Mouse (Mus musculus): ENCODE results near the gene Pinlyp. TPM values are rescaled to one million over a fixed set of nuclear protein-coding genes. Genes with fewer than 3 reads are reported as not detected.

Gene Pinlyp
- not detected in 2 replicates for polyA plus RNA-seq (2016; fragmentation: Nextera tagmentation; extraction: Ambion mirVana)

DNA sequence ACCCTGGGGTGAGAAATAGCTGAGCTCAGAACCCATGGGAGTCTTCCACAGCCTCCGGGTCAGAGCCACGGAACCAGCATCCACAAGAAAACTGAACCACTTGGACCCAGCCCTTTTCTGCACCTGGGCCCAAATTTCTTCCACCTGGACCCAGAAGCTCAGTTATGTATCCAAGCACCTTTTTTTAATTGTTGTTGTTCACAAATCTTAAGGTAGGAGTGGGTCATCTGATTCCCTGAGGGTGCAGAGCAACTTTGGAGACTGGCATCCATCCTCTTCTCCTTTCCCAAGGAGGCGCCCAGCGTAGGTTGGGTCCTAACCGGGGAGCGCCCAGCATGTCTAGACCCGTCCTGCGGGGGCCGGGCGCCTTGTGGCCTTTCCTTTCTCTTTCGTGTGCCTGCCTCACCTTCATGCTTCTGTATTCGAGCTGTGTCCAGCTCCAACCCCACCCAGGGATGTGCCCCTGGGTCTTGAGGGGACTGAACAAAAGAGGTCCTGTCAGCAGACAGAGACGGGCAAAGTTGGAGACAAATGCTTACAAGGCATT, at the start of gene Pinlyp, which contains the start of gene Xrcc1:
TSS of gene Pinlyp (minus strand) at position 51 of the 547 bp plus-strand sequence.
TSS of gene Xrcc1 (plus strand) at position 222 of the 547 bp plus-strand sequence.
- peak within 1 kb of the TSS; percentile 87 for H3K4me3 ChIP-seq
- H3K4me1 ChIP-seq = peaks cover 17% of the 10 kb centered on the region
- H3K9me3 ChIP-seq = no peaks in the 10 kb centered on the region
- H3K36me3 ChIP-seq (replicated peaks) = peaks cover 33% of the 10 kb centered on the region
- no peaks in the 10 kb centered on the region for H3K27me3 ChIP-seq (replicated peaks; ENCODE audit: low read depth, poor library complexity, severe bottlenecking)
- WGBS = 35% methylated on average over 13 of the region's 13 CpGs
- H3K27ac ChIP-seq (replicated peaks) = peak within 1 kb of the TSS; percentile 90
- peak; percentile 15 for DNase-seq (ENCODE audit: low spot score)

DNA sequence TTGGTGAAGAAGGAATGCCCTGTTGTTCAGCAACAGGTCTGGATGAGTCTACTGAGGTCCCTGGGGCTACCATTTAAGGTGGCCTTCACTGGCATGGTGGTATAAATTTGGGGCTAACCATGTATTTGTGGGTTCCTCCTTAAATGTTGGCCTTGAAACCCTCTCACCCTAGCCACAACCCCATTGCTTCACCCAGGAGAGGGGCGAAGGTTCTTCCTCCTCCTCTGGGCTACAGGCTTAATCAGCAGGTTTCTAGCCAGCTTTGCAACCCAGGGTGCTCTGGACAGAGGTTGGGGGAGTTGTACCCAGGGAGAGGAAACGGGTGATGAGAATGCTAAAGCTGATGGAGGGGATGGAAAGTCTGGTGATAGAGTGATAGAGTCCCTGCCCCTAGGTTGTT, 49.5 kb upstream of the Pinlyp start:
- H3K27me3 ChIP-seq (replicated peaks; ENCODE audit: low read depth, poor library complexity, severe bottlenecking) = peaks cover 29% of the 10 kb centered on the region

DNA sequence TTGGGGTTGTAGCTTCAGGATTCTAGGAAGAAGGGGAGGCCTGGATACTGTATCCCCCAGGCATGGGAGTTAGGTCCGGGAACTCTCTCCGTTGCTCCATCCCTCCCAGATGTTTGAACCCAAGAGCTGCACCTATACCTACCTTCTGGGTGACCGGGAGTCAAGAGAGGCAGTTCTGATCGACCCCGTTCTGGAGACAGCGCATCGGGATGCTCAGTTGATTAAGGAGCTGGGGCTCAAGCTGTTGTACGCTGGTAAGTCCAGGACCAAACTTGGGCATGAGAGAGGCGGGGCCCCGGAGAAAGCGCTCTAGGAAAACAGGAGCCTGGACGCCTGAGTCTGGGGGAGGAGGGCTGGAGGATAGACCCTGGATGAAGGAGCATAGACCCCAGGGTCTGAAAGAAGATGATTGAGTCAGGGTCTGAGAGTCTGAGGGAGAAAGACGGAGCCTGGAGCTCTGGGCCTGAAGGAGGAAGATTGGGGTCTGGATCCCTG, 48.4 kb upstream of the Pinlyp start:
- peaks cover 26% of the 10 kb centered on the region for H3K4me1 ChIP-seq
- peaks cover 29% of the 10 kb centered on the region for H3K27me3 ChIP-seq (replicated peaks; ENCODE audit: low read depth, poor library complexity, severe bottlenecking)
- H3K4me3 ChIP-seq = peak overlapping the region; percentile 79
- H3K27ac ChIP-seq (replicated peaks) = peak overlapping the region; percentile 77; the same call in 1 of the 2 replicates
- H3K36me3 ChIP-seq (replicated peaks) = no peaks in the 10 kb centered on the region
- WGBS = 1% methylated on average over 13 of the region's 13 CpGs
- no peaks in the 10 kb centered on the region for H3K9me3 ChIP-seq
- peak; percentile 42 for DNase-seq (ENCODE audit: low spot score)

More for the DNA sequence above, 49.5 kb upstream of the Pinlyp start:
- 77% methylated on average over 2 of the region's 2 CpGs for WGBS
- Histone ChIP-seq H3K4me3 (0 out of 2 replicates have a peak overlapping the region, but pooled peaks have one; percentile 79), H3K9me3 (no peaks in the 10 kb centered on the region), H3K4me1 (peaks cover 26% of the 10 kb centered on the region), H3K36me3 (replicated peaks) (no peaks in the 10 kb centered on the region), H3K27ac (replicated peaks) (no peak overlapping the region)
- DNase-seq (ENCODE audit: low spot score) = no peak

DNA sequence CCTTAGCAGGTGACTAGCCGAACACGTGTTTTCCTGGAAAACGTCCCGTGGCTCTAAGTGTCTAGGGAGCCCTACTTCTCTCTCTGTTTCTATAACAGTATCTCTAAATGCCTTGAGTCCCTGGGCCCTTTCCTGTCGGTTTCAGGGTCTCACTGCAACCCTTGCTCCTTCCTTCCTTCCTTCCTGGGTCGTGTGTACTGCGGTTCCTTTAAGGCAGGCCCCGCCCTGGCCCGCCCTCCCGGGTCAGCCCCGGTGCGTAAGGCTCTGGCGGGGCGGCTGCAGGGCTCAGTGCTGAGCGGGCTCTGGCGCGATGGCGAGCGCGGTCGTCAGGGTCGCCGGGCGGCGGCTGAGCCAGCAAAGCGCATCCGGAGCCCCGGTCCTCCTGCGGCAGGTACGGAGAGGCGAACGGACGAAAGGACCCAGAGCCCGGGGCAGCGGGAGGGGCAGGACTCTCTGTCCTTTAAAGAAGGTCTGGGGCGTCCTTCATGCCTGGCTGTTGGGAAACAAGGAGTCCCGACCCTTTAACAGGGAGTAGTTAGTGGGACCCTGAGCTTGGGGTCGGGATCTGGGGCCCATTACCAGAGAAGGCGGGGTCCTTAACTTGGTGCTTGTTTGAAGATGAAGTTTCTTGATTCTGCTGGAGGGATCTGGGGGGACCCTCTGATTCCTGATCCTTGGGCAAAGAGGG, 47.8 kb upstream of the Pinlyp start:
- DNase-seq (ENCODE audit: low spot score) = peak; percentile 85
- H3K36me3 ChIP-seq (replicated peaks) = no peaks in the 10 kb centered on the region
- H3K27me3 ChIP-seq (replicated peaks; ENCODE audit: low read depth, poor library complexity, severe bottlenecking) = peaks cover 29% of the 10 kb centered on the region
- H3K4me3 ChIP-seq = peak overlapping the region; percentile 79
- no peaks in the 10 kb centered on the region for H3K9me3 ChIP-seq
- peak overlapping the region; percentile 77 for H3K27ac ChIP-seq (replicated peaks)
- peaks cover 26% of the 10 kb centered on the region for H3K4me1 ChIP-seq
- 2% methylated on average over 39 of the region's 39 CpGs for WGBS

DNA sequence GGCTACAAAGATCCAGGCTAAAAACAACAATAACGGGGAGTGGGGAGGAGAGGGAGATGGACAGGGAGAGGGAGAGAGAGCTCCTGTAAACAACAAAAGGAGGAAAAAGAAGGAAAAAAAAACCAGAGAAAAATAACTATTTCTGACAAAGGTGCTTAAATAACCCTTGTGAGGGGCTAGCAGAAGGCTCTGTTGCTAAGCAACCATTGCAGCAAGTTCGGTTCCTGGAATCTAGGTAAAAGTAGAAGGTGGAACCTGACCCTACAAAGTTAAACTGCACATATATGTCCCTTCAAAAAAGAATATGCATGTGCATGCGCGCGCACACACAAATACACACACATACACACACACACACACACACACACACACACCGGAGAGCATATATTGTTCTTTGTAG, 46.9 kb upstream of the Pinlyp start:
- 83% methylated on average over 6 of the region's 6 CpGs for WGBS

DNA sequence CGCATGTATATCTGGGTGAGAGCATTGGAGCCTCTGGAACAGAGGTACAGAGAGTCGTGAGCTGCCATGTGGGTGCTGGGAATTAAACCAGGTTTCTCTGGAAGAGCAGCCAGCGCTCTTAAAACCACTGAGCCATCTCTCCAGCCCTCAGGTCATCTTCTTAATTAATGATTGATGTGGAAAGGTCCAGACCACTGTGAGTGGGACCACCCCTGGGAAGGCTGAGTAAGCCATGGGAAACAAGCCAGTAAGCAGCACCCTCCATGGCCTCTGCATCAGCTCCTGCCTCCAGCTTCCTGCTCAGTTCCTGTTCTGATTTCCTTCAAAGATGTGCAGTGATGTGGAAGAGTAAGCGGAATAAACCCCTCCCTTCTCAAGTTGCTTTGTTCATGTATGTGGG, 46.2 kb upstream of the Pinlyp start:
- Histone ChIP-seq H3K27ac (replicated peaks) (no peak overlapping the region), H3K4me1 (peaks cover 32% of the 10 kb centered on the region), H3K9me3 (no peaks in the 10 kb centered on the region), H3K36me3 (replicated peaks) (no peaks in the 10 kb centered on the region), H3K27me3 (replicated peaks; ENCODE audit: low read depth, poor library complexity, severe bottlenecking) (peaks cover 42% of the 10 kb centered on the region), H3K4me3 (no peak overlapping the region)
- 67% methylated on average over 4 of the region's 4 CpGs for WGBS
- DNase-seq (ENCODE audit: low spot score) = no peak

More for the DNA sequence above, 46.9 kb upstream of the Pinlyp start:
- H3K36me3 ChIP-seq (replicated peaks) = no peaks in the 10 kb centered on the region
- DNase-seq (ENCODE audit: low spot score) = no peak
- H3K27ac ChIP-seq (replicated peaks) = no peak overlapping the region
- H3K4me1 ChIP-seq = peaks cover 26% of the 10 kb centered on the region
- H3K4me3 ChIP-seq = no peak overlapping the region
- H3K27me3 ChIP-seq (replicated peaks; ENCODE audit: low read depth, poor library complexity, severe bottlenecking) = peaks cover 36% of the 10 kb centered on the region
- H3K9me3 ChIP-seq = no peaks in the 10 kb centered on the region

DNA sequence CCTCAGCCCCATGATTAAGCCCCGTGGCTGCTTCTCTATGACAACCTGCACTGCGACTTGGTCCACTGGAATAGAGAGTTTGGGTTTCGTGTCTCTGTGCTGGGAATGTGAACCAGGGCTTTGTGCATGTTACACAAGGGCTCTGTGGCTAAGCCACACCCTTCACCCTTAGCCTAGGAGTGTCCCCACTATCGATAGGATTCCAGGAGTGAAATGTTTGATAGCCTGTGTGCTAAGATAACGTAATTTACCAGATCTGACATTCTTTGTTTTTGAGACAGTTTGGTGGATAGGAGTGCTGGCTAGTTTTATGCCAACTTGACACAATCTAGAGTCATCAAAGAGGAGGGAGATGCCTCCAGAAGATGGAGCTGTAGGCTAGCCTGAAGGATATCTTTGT, 45.8 kb upstream of the Pinlyp start:
- peaks cover 46% of the 10 kb centered on the region for H3K27me3 ChIP-seq (replicated peaks; ENCODE audit: low read depth, poor library complexity, severe bottlenecking)
- WGBS = 72% methylated on average over 5 of the region's 5 CpGs
- H3K4me3 ChIP-seq = no peak overlapping the region
- H3K36me3 ChIP-seq (replicated peaks) = no peaks in the 10 kb centered on the region
- no peak for DNase-seq (ENCODE audit: low spot score)
- no peak overlapping the region for H3K27ac ChIP-seq (replicated peaks)
- 0 out of 2 replicates have a peak, but pooled peaks cover 2% of the 10 kb centered on the region for H3K9me3 ChIP-seq
- H3K4me1 ChIP-seq = peaks cover 36% of the 10 kb centered on the region

DNA sequence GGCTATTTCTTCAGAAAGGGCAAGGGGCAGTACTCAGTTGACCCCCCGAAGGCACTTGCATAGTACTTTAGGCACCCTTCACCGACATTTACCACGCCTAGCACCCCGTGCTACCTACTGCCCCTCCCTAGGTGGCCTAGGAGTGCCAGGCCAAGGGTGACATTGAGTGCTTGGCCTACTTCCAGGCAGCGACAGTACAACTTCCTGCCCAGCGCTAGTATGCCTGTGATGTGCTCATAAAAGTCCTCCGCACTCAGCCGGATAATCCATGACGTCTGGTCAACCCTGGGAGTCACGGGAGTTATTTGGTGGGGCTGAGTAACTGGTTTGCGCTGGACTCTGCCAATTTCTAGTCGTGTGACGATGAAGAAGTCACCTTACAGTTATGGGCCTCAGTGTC, 42.4 kb upstream of the Pinlyp start:
- H3K27ac ChIP-seq (replicated peaks) = no peak overlapping the region
- no peaks in the 10 kb centered on the region for H3K36me3 ChIP-seq (replicated peaks)
- H3K4me1 ChIP-seq = peaks cover 19% of the 10 kb centered on the region
- H3K9me3 ChIP-seq = peaks cover 12% of the 10 kb centered on the region
- peaks cover 45% of the 10 kb centered on the region for H3K27me3 ChIP-seq (replicated peaks; ENCODE audit: low read depth, poor library complexity, severe bottlenecking)
- H3K4me3 ChIP-seq = no peak overlapping the region
- 89% methylated on average over 13 of the region's 13 CpGs for WGBS
- DNase-seq (ENCODE audit: low spot score) = no peak

DNA sequence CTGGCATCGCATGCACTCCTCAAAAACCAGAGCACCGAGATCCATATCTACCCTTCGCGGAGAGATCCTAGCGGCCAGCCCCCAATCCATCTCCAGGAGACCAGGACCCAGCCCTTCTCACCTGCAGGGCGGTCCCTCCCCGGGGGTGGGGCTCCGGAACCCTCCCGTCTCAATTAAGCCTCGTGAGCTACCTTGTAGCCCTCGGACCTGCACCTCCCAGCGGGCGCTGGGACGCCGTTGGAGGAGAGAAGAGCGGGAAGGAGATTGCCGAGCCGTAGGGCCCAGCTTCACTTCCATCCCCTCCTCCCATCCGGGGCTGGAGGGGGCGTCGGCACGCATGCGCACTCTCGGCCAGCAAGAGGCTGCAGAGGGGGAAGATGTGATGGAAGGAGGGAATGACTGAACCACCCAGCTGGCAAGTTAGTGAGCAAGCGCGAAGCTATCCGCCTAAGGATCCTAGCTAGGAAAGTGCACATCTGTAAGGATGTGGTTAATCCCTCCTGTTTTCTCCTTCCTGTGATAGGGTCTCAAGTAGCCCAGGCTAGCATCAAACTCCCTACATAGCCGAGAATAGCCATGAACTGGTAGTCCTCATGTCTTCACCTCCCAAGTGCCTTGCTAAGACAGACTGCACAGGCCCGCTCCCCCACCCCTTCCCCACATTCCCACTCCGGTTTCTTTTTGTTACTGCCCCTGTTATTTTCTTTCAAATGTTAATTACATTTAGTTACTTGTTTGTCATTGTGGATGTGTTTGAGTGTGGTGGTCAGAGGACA, 41.6 kb upstream of the Pinlyp start, which contains the start of the genes Ethe1 and Zfp575:
TSS of gene Ethe1 (plus strand) at position 214 of the 776 bp plus-strand sequence.
TSS of gene Zfp575 (minus strand) at position 312 of the 776 bp plus-strand sequence.
- 7% methylated on average over 30 of the region's 30 CpGs for WGBS
- Histone ChIP-seq H3K27me3 (replicated peaks; ENCODE audit: low read depth, poor library complexity, severe bottlenecking) (peaks cover 45% of the 10 kb centered on the region), H3K36me3 (replicated peaks) (no peaks in the 10 kb centered on the region), H3K9me3 (peaks cover 12% of the 10 kb centered on the region), H3K4me1 (peaks cover 17% of the 10 kb centered on the region), H3K27ac (replicated peaks) (peak within 1 kb of the TSS; percentile 79), H3K4me3 (peak within 1 kb of the TSS; percentile 64)
- DNase-seq (ENCODE audit: low spot score) = peak; percentile 89

DNA sequence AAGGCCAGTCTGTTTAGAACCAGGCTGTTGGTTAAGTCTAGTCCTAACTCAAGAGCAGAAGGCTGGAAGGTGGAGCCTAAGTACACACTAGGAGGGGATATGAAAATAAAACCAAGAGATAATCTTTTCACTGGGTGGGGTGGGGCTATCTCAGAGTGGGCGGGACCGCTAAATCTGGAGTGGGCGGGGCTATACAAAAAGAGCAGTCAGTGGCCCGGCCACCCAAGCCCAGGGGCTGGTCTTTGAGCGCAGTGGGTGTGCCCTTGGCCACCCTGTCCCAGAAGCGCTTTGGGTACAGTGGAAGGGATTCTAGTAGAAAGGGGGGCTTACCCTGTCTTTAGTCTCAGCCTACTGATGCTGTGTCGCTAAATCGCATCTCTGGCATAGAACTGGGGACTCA, 40.9 kb upstream of the Pinlyp start:
- peaks cover 12% of the 10 kb centered on the region for H3K9me3 ChIP-seq
- peaks cover 45% of the 10 kb centered on the region for H3K27me3 ChIP-seq (replicated peaks; ENCODE audit: low read depth, poor library complexity, severe bottlenecking)
- H3K36me3 ChIP-seq (replicated peaks) = no peaks in the 10 kb centered on the region
- peaks cover 12% of the 10 kb centered on the region for H3K4me1 ChIP-seq
- peak overlapping the region; percentile 64 for H3K4me3 ChIP-seq
- peak; percentile 40 for DNase-seq (ENCODE audit: low spot score)
- 14% methylated on average over 8 of the region's 8 CpGs for WGBS
- H3K27ac ChIP-seq (replicated peaks) = no peak overlapping the region

DNA sequence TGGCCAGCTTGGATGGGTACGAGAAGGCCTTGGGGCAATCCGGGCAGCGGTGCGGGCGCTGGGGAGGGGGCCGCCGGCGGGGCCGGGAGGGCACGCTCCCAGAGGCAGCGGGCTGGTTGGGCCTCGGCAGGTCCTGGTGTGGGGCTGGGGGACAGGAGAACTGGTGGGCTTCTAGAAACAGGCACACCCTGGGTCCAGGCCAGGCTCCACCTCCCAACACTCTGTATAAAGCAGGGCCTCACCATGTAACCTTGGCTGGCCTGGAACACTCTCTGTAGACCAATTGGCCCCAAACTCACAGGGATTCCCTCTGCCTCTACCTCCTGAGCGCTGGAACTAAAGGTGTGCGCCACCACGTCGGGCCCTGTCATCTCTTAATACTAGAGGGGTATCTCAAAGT, 40.1 kb upstream of the Pinlyp start:
- no peaks in the 10 kb centered on the region for H3K36me3 ChIP-seq (replicated peaks)
- peak overlapping the region; percentile 1 for H3K4me3 ChIP-seq
- H3K27me3 ChIP-seq (replicated peaks; ENCODE audit: low read depth, poor library complexity, severe bottlenecking) = peaks cover 45% of the 10 kb centered on the region
- 44% methylated on average over 16 of the region's 16 CpGs for WGBS
- peaks cover 12% of the 10 kb centered on the region for H3K9me3 ChIP-seq
- DNase-seq (ENCODE audit: low spot score) = no peak
- H3K27ac ChIP-seq (replicated peaks) = no peak overlapping the region
- H3K4me1 ChIP-seq = peaks cover 12% of the 10 kb centered on the region

DNA sequence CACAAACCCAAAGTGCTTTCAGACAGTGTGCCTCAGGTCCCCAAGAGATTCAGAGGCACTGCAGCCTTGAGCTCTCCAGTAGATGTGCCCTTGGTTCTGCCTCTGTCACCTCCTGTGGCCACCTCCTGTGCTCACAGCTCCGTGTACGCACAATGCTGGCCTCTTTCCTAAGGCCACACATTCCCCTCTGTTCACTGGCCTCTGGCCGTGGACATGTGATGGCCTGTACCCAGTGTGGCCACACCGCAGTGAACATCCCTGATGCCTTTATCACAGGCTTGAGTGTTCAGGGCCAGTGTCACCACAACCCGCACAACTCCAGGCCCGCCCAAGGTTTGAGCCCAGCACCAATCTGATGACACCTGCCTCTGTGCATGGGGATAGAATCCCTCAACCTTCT, 39.0 kb upstream of the Pinlyp start:
- 88% methylated on average over 6 of the region's 6 CpGs for WGBS
- H3K36me3 ChIP-seq (replicated peaks) = no peaks in the 10 kb centered on the region
- H3K4me1 ChIP-seq = peaks cover 12% of the 10 kb centered on the region
- no peak overlapping the region for H3K27ac ChIP-seq (replicated peaks)
- no peak overlapping the region for H3K4me3 ChIP-seq
- H3K9me3 ChIP-seq = peaks cover 12% of the 10 kb centered on the region
- peaks cover 45% of the 10 kb centered on the region for H3K27me3 ChIP-seq (replicated peaks; ENCODE audit: low read depth, poor library complexity, severe bottlenecking)
- DNase-seq (ENCODE audit: low spot score) = no peak

All from embryonic facial prominence, embryonic 10.5 days (tissue).